ENCODE assay signal across 8 mouse cellular contexts in the genomic region with DNA sequence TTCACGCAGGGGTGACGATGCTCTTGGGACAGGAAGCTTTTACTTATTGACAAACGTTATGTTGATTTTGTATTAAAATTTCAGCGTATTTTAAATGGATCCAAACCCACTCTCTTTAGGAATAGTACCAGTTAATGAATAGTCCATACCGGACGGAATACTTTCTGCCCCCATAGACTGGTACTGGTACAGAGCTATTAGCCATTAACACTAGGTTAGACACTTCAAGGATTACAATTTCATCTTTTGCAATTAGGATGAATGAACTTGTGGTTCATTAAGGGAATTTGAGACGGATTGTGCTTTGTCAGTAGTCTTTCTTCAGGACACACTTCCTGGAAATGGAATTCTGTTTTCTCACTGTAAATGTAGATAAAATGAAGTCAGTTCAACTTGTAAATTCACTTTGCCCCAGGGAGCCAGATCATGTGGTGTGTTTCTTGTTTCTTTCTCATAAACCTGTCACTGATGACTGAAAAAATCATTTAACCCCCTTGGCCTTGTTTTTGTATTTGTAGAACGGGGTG. TPM values are rescaled to one million over a fixed set of nuclear protein-coding genes. Genes with fewer than 3 reads are reported as not detected.
A peak's percentile ranks its signal among the peaks of the same experiment; 100 is the strongest.
DNase-seq lines count a peak whose midpoint lies in the region; ATAC-seq and TF ChIP-seq lines count a peak whose summit lies in the region.

No protein-coding gene starts in this region.

- H3K36me3 ChIP-seq in heart, embryonic 15.5 days: no peaks in the 10 kb centered on the region
- peaks cover 27% of the 10 kb centered on the region for H3K36me3 ChIP-seq in G1E (replicated peaks)
- no peaks in the 10 kb centered on the region for H3K36me3 ChIP-seq in forebrain, postnatal 0 days (ENCODE audit: insufficient read depth)
- H3K36me3 ChIP-seq in midbrain, embryonic 10.5 days: no peaks in the 10 kb centered on the region

- H3K27me3 ChIP-seq in heart, embryonic 15.5 days: peaks cover 9% of the 10 kb centered on the region; the same call in 1 of the 2 replicates
- H3K27me3 ChIP-seq in G1E (ENCODE audit: insufficient read depth, low read length): no peaks in the 10 kb centered on the region
- no peaks in the 10 kb centered on the region for H3K27me3 ChIP-seq in forebrain, postnatal 0 days (ENCODE audit: insufficient read depth, low read length)
- H3K27me3 ChIP-seq in midbrain, embryonic 10.5 days (ENCODE audit: low read depth, poor library complexity, severe bottlenecking): peaks cover 56% of the 10 kb centered on the region

- peak overlapping the region; percentile 97 for H3K4me3 ChIP-seq in heart, embryonic 15.5 days
- H3K4me3 ChIP-seq in G1E (ENCODE audit: low read depth, low read length): peak overlapping the region; percentile 93
- H3K4me3 ChIP-seq in forebrain, postnatal 0 days (ENCODE audit: low read depth, low read length): peak overlapping the region; percentile 78
- H3K4me3 ChIP-seq in midbrain, embryonic 10.5 days: peak overlapping the region; percentile 82

- TF ChIP-seq CTCF in G1E (IDR thresholded peaks at IDR 0.05; ENCODE audit: low read depth, low read length): no peak
- TF ChIP-seq CTCF in forebrain, postnatal 0 days (IDR thresholded peaks at IDR 0.05; ENCODE audit: low read depth): no peak

- no peak for DNase-seq in heart, postnatal 4 days
- DNase-seq in G1E (ENCODE audit: low spot score): no peak
- no peak for DNase-seq in forebrain, postnatal 0 days
- DNase-seq in midbrain, embryonic 10.5 days (ENCODE audit: low spot score): no peak
- DNase-seq in adrenal gland, adult 8-10 months: no peak
- DNase-seq in adrenal gland, postnatal 14 days: no peak

- H3K4me2 ChIP-seq in heart, embryonic 15.5 days: peak overlapping the region; percentile 95
- H3K4me2 ChIP-seq in forebrain, postnatal 0 days (ENCODE audit: low read depth): peak overlapping the region; percentile 87

- no peak for ATAC-seq in heart, embryonic 15.5 days (replicated peaks; ENCODE audit: insufficient number of reproducible peaks, insufficient read depth, low FRiP score, low read depth)
- no peak for ATAC-seq in G1E (ENCODE audit: extremely low read depth, insufficient number of reproducible peaks, low FRiP score, poor library complexity, severe bottlenecking)
- peak; percentile 10; the same call in 1 of the 2 replicates for ATAC-seq in forebrain, postnatal 0 days
- ATAC-seq in granulocyte monocyte progenitor cell, adult 5-6 weeks (replicated peaks; ENCODE audit: poor library complexity, severe bottlenecking): no peak

- peak overlapping the region; percentile 89 for H3K9ac ChIP-seq in heart, embryonic 15.5 days
- H3K9ac ChIP-seq in forebrain, postnatal 0 days: peak overlapping the region; percentile 78

- H3K9me3 ChIP-seq in heart, embryonic 15.5 days (replicated peaks): no peaks in the 10 kb centered on the region
- no peaks in the 10 kb centered on the region for H3K9me3 ChIP-seq in G1E (replicated peaks)
- no peaks in the 10 kb centered on the region for H3K9me3 ChIP-seq in forebrain, postnatal 0 days (ENCODE audit: low read length)
- no peaks in the 10 kb centered on the region for H3K9me3 ChIP-seq in midbrain, embryonic 10.5 days (replicated peaks)

- WGBS in heart, embryonic 15.5 days: 10% methylated on average over 8 of the region's 8 CpGs
- WGBS in forebrain, postnatal 0 days: 12% methylated on average over 8 of the region's 8 CpGs
- WGBS in midbrain, embryonic 10.5 days: 28% methylated on average over 8 of the region's 8 CpGs

- peak overlapping the region; percentile 86; the same call in 1 of the 2 replicates for H3K27ac ChIP-seq in heart, embryonic 15.5 days
- no peak overlapping the region for H3K27ac ChIP-seq in forebrain, postnatal 0 days (ENCODE audit: low read depth, low read length)
- peak overlapping the region; percentile 90; the same call in 1 of the 2 replicates for H3K27ac ChIP-seq in midbrain, embryonic 10.5 days (replicated peaks)

- peaks cover 10% of the 10 kb centered on the region for H3K4me1 ChIP-seq in heart, embryonic 15.5 days (replicated peaks)
- H3K4me1 ChIP-seq in G1E (ENCODE audit: insufficient read depth, low read depth, low read length): peaks cover 59% of the 10 kb centered on the region
- no peaks in the 10 kb centered on the region for H3K4me1 ChIP-seq in forebrain, postnatal 0 days (ENCODE audit: insufficient read depth)
- H3K4me1 ChIP-seq in midbrain, embryonic 10.5 days: peaks cover 9% of the 10 kb centered on the region

RNA-seq across cellular contexts. Expression of gene Exoc6, which starts 0.9 kb away (rescaled TPM):
- 16.6 and 18.8 TPM in 2 replicates for polyA plus RNA-seq in heart, embryonic 15.5 days (2015; fragmentation: Nextera tagmentation; extraction: Ambion mirVana)
- 10 to 100 TPM; 27.6 to 28.3 TPM for total RNA-seq in heart, postnatal 4 days (2021)
- total RNA-seq in G1E (2014; fragmentation: Nextera tagmentation) (90.4 and 92.8 TPM in 2 replicates), G1E (2017) (100 and 117 TPM in 2 replicates)
- 25.6 and 26.0 TPM in 2 replicates for polyA plus RNA-seq in G1E (2012)
- 42.9 and 47.5 TPM in 2 replicates for total RNA-seq in forebrain, postnatal 0 days (2014; rRNA removed)
- polyA plus RNA-seq in forebrain, postnatal 0 days (2015; fragmentation: Nextera tagmentation; extraction: Ambion mirVana): 30.6 and 34.3 TPM in 2 replicates
- 7.6 and 7.9 TPM in 2 replicates for polyA plus RNA-seq in midbrain, embryonic 10.5 days (2016; fragmentation: Nextera tagmentation; extraction: Ambion mirVana)
- total RNA-seq in adrenal gland, adult 8-10 months (2022): 10 to 100 TPM; 18.7 to 26.7 (median 22.0) TPM
- 22.5 and 26.9 TPM in 2 replicates for total RNA-seq in adrenal gland, postnatal 14 days (2021)
- 36.4 and 44.3 TPM in 2 replicates for total RNA-seq in granulocyte monocyte progenitor cell, adult 5-6 weeks (2014; fragmentation: Nextera tagmentation)
- 73.0 and 73.8 TPM in 2 replicates for total RNA-seq in granulocyte monocyte progenitor cell, adult 5-6 weeks (2017)
